Mouse (Mus musculus) forebrain, embryonic 15.5 days (tissue): Measurements from ENCODE around the gene Ppp2r5c. TPM values are rescaled to one million over a fixed set of nuclear protein-coding genes. Genes with fewer than 3 reads are reported as not detected.

ENCODE experiments used
- ATAC-seq: fragments of 200-750 bp; cut with Nextera tagmentation; replicated peaks from 2 replicates; pipeline ENCODE4 v1.8.0; 2017; ENCODE audit warnings: mild to moderate bottlenecking, moderate TSS enrichment, moderate library complexity
- H3K27ac ChIP-seq: fragments of 300-500 bp; sonication (generic); replicated peaks from 2 replicates; pipeline ENCODE4 v1.5.1; 2015; ENCODE audit warnings: mild to moderate bottlenecking, inconsistent platforms
- H3K27me3 ChIP-seq: fragments of 300-500 bp; sonication (generic); 2 replicates; pipeline ENCODE4 v1.6.1; 2015; ENCODE audit warnings: inconsistent platforms
- H3K36me3 ChIP-seq: fragments of 300-500 bp; sonication (generic); 2 replicates; pipeline ENCODE4 v1.6.1; 2015; ENCODE audit warnings: mild to moderate bottlenecking, inconsistent platforms
- H3K4me1 ChIP-seq: fragments of 300-500 bp; sonication (generic); 2 replicates; pipeline ENCODE4 v1.6.1; 2015; ENCODE audit warnings: inconsistent platforms
- H3K4me2 ChIP-seq: fragments of 300-500 bp; sonication (generic); replicated peaks from 2 replicates; pipeline ENCODE4 v1.6.1; 2015; ENCODE audit warnings: mild to moderate bottlenecking, inconsistent platforms
- H3K4me3 ChIP-seq: fragments of 300-500 bp; sonication (generic); 2 replicates; pipeline ENCODE4 v1.5.1; 2015; ENCODE audit warnings: mild to moderate bottlenecking, inconsistent platforms
- H3K9ac ChIP-seq: fragments of 300-500 bp; sonication (generic); replicated peaks from 2 replicates; pipeline ENCODE4 v1.6.1; 2015; ENCODE audit warnings: mild to moderate bottlenecking, inconsistent platforms
- H3K9me3 ChIP-seq: fragments of 300-500 bp; sonication (generic); 2 replicates; pipeline ENCODE4 v1.6.1; 2016; ENCODE audit warnings: inconsistent platforms
- WGBS: fragments of 180-500 bp; shearing (Covaris S2); methylation state at CpG from one replicate; pipeline ENCODE4 v1.1.7; 2015; ENCODE audit warnings: mixed read lengths; 5-methylcytosine and 5-hydroxymethylcytosine counted together
- polyA plus RNA-seq: library from polyadenylated mRNA; unstranded; fragments of >200 nt; fragmentation: Nextera tagmentation; extraction: Ambion mirVana; gene quantifications from 2 replicates; pipeline ENCODE4 v1.2.1, GENCODE M21; 2015

Gene Ppp2r5c
- polyA plus RNA-seq, 1 experiment from 2014 or later: 137 TPM

- H3K4me2 ChIP-seq: no peak overlapping the region
- WGBS: 65% methylated on average over 2 of the region's 2 CpGs
- H3K4me3 ChIP-seq: no peak overlapping the region
- peaks cover 6% of the 10 kb centered on the region; the same call in 1 of the 2 replicates for H3K4me1 ChIP-seq
- H3K36me3 ChIP-seq: peaks cover 6% of the 10 kb centered on the region; the same call in 1 of the 2 replicates
- H3K27ac ChIP-seq: no peak overlapping the region
- no peaks in the 10 kb centered on the region for H3K9me3 ChIP-seq
- no peak for ATAC-seq
- H3K27me3 ChIP-seq: no peaks in the 10 kb centered on the region
- no peak overlapping the region for H3K9ac ChIP-seq
Observed at GRCm38 (mm10) chr12:110494846-110495245, 47.9 kb downstream of the Ppp2r5c start.

GRCm38 (mm10) chr12:110495260-110495659 is 48.3 kb downstream of the Ppp2r5c start:
- H3K27ac ChIP-seq: no peak overlapping the region
- peaks cover 2% of the 10 kb centered on the region; the same call in 1 of the 2 replicates for H3K36me3 ChIP-seq
- H3K4me2 ChIP-seq: no peak overlapping the region
- 96% methylated on average over 8 of the region's 8 CpGs for WGBS
- peaks cover 6% of the 10 kb centered on the region; the same call in 1 of the 2 replicates for H3K4me1 ChIP-seq
- ATAC-seq: no peak
- H3K9ac ChIP-seq: no peak overlapping the region
- no peak overlapping the region for H3K4me3 ChIP-seq
- no peaks in the 10 kb centered on the region for H3K27me3 ChIP-seq
- no peaks in the 10 kb centered on the region for H3K9me3 ChIP-seq

GRCm38 (mm10) chr12:110496016-110496415 is 49.1 kb downstream of the Ppp2r5c start:
- ATAC-seq: no peak
- Histone ChIP-seq H3K4me1 (peaks cover 6% of the 10 kb centered on the region; the same call in 1 of the 2 replicates), H3K27ac (no peak overlapping the region), H3K4me3 (no peak overlapping the region), H3K4me2 (no peak overlapping the region), H3K27me3 (no peaks in the 10 kb centered on the region), H3K9me3 (no peaks in the 10 kb centered on the region), H3K9ac (no peak overlapping the region), H3K36me3 (no peaks in the 10 kb centered on the region)
- 86% methylated on average over 5 of the region's 5 CpGs for WGBS

- 62% methylated on average over 3 of the region's 3 CpGs for WGBS
- Histone ChIP-seq H3K9me3 (no peaks in the 10 kb centered on the region), H3K9ac (no peak overlapping the region), H3K4me1 (peaks cover 6% of the 10 kb centered on the region; the same call in 1 of the 2 replicates), H3K27ac (no peak overlapping the region), H3K4me3 (no peak overlapping the region), H3K27me3 (no peaks in the 10 kb centered on the region), H3K36me3 (no peaks in the 10 kb centered on the region), H3K4me2 (no peak overlapping the region)
- ATAC-seq: no peak
Observed at GRCm38 (mm10) chr12:110497013-110497412, 50.1 kb downstream of the Ppp2r5c start.

GRCm38 (mm10) chr12:110497485-110497884 is 50.6 kb downstream of the Ppp2r5c start:
- no peaks in the 10 kb centered on the region for H3K9me3 ChIP-seq
- ATAC-seq: no peak
- WGBS: 92% methylated on average over 8 of the region's 8 CpGs
- H3K9ac ChIP-seq: no peak overlapping the region
- H3K4me3 ChIP-seq: no peak overlapping the region
- no peaks in the 10 kb centered on the region for H3K27me3 ChIP-seq
- peaks cover 6% of the 10 kb centered on the region; the same call in 1 of the 2 replicates for H3K4me1 ChIP-seq
- H3K27ac ChIP-seq: no peak overlapping the region
- no peak overlapping the region for H3K4me2 ChIP-seq
- H3K36me3 ChIP-seq: no peaks in the 10 kb centered on the region

- Histone ChIP-seq H3K4me3 (no peak overlapping the region), H3K9ac (no peak overlapping the region), H3K36me3 (no peaks in the 10 kb centered on the region), H3K27me3 (no peaks in the 10 kb centered on the region), H3K4me1 (peaks cover 6% of the 10 kb centered on the region; the same call in 1 of the 2 replicates), H3K27ac (no peak overlapping the region), H3K4me2 (no peak overlapping the region), H3K9me3 (no peaks in the 10 kb centered on the region)
- no peak for ATAC-seq
- 85% methylated on average over 22 of the region's 22 CpGs for WGBS
Observed at GRCm38 (mm10) chr12:110498283-110499224, 51.6 kb downstream of the Ppp2r5c start.

- 73% methylated on average over 14 of the region's 14 CpGs for WGBS
Observed at GRCm38 (mm10) chr12:110499225-110499992, 52.5 kb downstream of the Ppp2r5c start.

GRCm38 (mm10) chr12:110500095-110500494 is 53.2 kb downstream of the Ppp2r5c start:
- H3K36me3 ChIP-seq: no peaks in the 10 kb centered on the region
- no peak overlapping the region for H3K27ac ChIP-seq
- H3K27me3 ChIP-seq: no peaks in the 10 kb centered on the region
- no peak for ATAC-seq
- no peak overlapping the region for H3K4me2 ChIP-seq
- H3K4me1 ChIP-seq: peaks cover 8% of the 10 kb centered on the region; the same call in 1 of the 2 replicates
- H3K9me3 ChIP-seq: no peaks in the 10 kb centered on the region
- WGBS: 97% methylated on average over 8 of the region's 8 CpGs
- no peak overlapping the region for H3K9ac ChIP-seq
- no peak overlapping the region for H3K4me3 ChIP-seq

More at GRCm38 (mm10) chr12:110499225-110499992, 52.5 kb downstream of the Ppp2r5c start:
- Histone ChIP-seq H3K4me3 (no peak overlapping the region), H3K27ac (no peak overlapping the region), H3K9me3 (no peaks in the 10 kb centered on the region), H3K4me1 (peaks cover 6% of the 10 kb centered on the region; the same call in 1 of the 2 replicates), H3K27me3 (no peaks in the 10 kb centered on the region), H3K36me3 (no peaks in the 10 kb centered on the region), H3K4me2 (no peak overlapping the region), H3K9ac (no peak overlapping the region)
- no peak for ATAC-seq

GRCm38 (mm10) chr12:110503406-110504144 is 56.7 kb downstream of the Ppp2r5c start:
- WGBS: 91% methylated on average over 8 of the region's 8 CpGs
- Histone ChIP-seq H3K4me1 (peaks cover 10% of the 10 kb centered on the region), H3K9ac (no peak overlapping the region), H3K4me2 (no peak overlapping the region), H3K27ac (no peak overlapping the region), H3K36me3 (no peaks in the 10 kb centered on the region), H3K27me3 (no peaks in the 10 kb centered on the region), H3K9me3 (no peaks in the 10 kb centered on the region), H3K4me3 (no peak overlapping the region)
- ATAC-seq: no peak

- H3K9me3 ChIP-seq: no peaks in the 10 kb centered on the region
- no peak overlapping the region for H3K9ac ChIP-seq
- H3K27me3 ChIP-seq: no peaks in the 10 kb centered on the region
- H3K27ac ChIP-seq: no peak overlapping the region
- H3K4me2 ChIP-seq: no peak overlapping the region
- no peak overlapping the region for H3K4me3 ChIP-seq
- no peaks in the 10 kb centered on the region for H3K36me3 ChIP-seq
- H3K4me1 ChIP-seq: peaks cover 6% of the 10 kb centered on the region
- 89% methylated on average over 9 of the region's 9 CpGs for WGBS
- ATAC-seq: no peak
Observed at GRCm38 (mm10) chr12:110504145-110504490, 57.2 kb downstream of the Ppp2r5c start.

GRCm38 (mm10) chr12:110504793-110505192 is 57.9 kb downstream of the Ppp2r5c start:
- H3K9ac ChIP-seq: no peak overlapping the region

More at GRCm38 (mm10) chr12:110504793-110505192, 57.9 kb downstream of the Ppp2r5c start:
- no peak overlapping the region for H3K27ac ChIP-seq
- ATAC-seq: no peak
- no peaks in the 10 kb centered on the region for H3K9me3 ChIP-seq
- WGBS: 67% methylated on average over 3 of the region's 3 CpGs
- H3K4me1 ChIP-seq: peaks cover 9% of the 10 kb centered on the region
- no peaks in the 10 kb centered on the region for H3K27me3 ChIP-seq
- no peak overlapping the region for H3K4me3 ChIP-seq
- no peaks in the 10 kb centered on the region for H3K36me3 ChIP-seq
- H3K4me2 ChIP-seq: no peak overlapping the region
